Mouse (Mus musculus): ENCODE data around the gene Mpped1.

Mpped1 gene

GRCm38 (mm10) chr15:83894261-83894660 is 115.0 kb downstream of the Mpped1 start:
- DNase-seq, result no peak

GRCm38 (mm10) chr15:83896011-83896410 is 116.7 kb downstream of the Mpped1 start:
- DNase-seq, result no peak

GRCm38 (mm10) chr15:83897286-83897685 is 118.0 kb downstream of the Mpped1 start:
- no peak for DNase-seq

GRCm38 (mm10) chr15:83906472-83906871 is 127.2 kb downstream of the Mpped1 start:
- no peak for DNase-seq
